Mouse (Mus musculus) CH12.LX (cell line): ENCODE measurements around the gene Sec22b. TPM values are rescaled to one million over a fixed set of nuclear protein-coding genes. Genes with fewer than 3 reads are reported as not detected.

Experiments
- DNase-seq: peaks from one replicate; pipeline ENCODE4 v3.0.0-alpha.2; 2013; ENCODE audit errors: extremely low read depth
- H3K27ac ChIP-seq: 2 replicates; pipeline ENCODE4 v1.5.1; 2012; ENCODE audit warnings: low read depth, mild to moderate bottlenecking, control low read depth, moderate library complexity; ENCODE audit not compliant: insufficient read depth
- H3K27me3 ChIP-seq: replicated peaks from 2 replicates; pipeline ENCODE3; 2012; ENCODE audit warnings: inconsistent platforms
- H3K36me3 ChIP-seq, 2 experiments: replicated peaks in 1 of 2; 2 replicates each; pipeline versions ENCODE3 to v1.6.1; 2012; ENCODE audit warnings: inconsistent platforms in 1 of 2, low read length in 1 of 2, mild to moderate bottlenecking in 1 of 2, mixed read lengths in 1 of 2, moderate library complexity in 1 of 2; ENCODE audit not compliant: control insufficient read depth in 1 of 2, insufficient read depth in 1 of 2
- H3K4me1 ChIP-seq, 2 experiments: 2 replicates each; pipeline ENCODE4 v1.6.1; 2012; ENCODE audit warnings: inconsistent platforms in 1 of 2, moderate library complexity in 1 of 2; ENCODE audit not compliant: insufficient read depth in 2 of 2, control insufficient read depth in 1 of 2
- H3K4me2 ChIP-seq: 2 replicates; pipeline ENCODE4 v1.6.1; 2012; ENCODE audit warnings: low read depth, mild to moderate bottlenecking, control low read depth; ENCODE audit not compliant: poor library complexity, insufficient read depth, severe bottlenecking
- H3K4me3 ChIP-seq, 3 experiments: fragments of 150-350 bp in 1 of 3; sonication (generic) in 1 of 3; replicated peaks in 1 of 3; 2 replicates each; pipeline versions ENCODE3 to v1.5.1; 2011 to 2012; ENCODE audit warnings: low read depth in 2 of 3, low read length in 2 of 3, mild to moderate bottlenecking in 2 of 3, moderate library complexity in 2 of 3, control low read depth in 1 of 3, improper control_type of control experiment in 1 of 3, inconsistent platforms in 1 of 3, mixed read lengths in 1 of 3; ENCODE audit not compliant: poor library complexity in 1 of 3
- H3K79me2 ChIP-seq: replicated peaks from 2 replicates; pipeline ENCODE4 v1.6.1; 2012; ENCODE audit warnings: mild to moderate bottlenecking, moderate library complexity; ENCODE audit not compliant: control insufficient read depth, poor library complexity, insufficient read depth, severe bottlenecking; ENCODE audit errors: extremely low read depth
- H3K9ac ChIP-seq: 2 replicates; pipeline ENCODE4 v1.6.1; 2012; ENCODE audit warnings: low read depth, mild to moderate bottlenecking, control low read depth, moderate library complexity; ENCODE audit not compliant: insufficient read depth
- H3K9me3 ChIP-seq: replicated peaks from 2 replicates; pipeline ENCODE3; 2012; ENCODE audit warnings: low read length, inconsistent platforms, mixed read lengths
- E2F4 ChIP-seq: IDR thresholded peaks from 2 replicates; pipeline ENCODE4 v1.6.1; 2011; ENCODE audit warnings: low read depth, low read length, improper control_type of control experiment; ENCODE audit not compliant: insufficient replicate concordance
- GABPA ChIP-seq: IDR thresholded peaks from 2 replicates; pipeline ENCODE4 v1.6.1; 2012; ENCODE audit warnings: low read depth, low read length, improper control_type of control experiment, inconsistent platforms; ENCODE audit not compliant: insufficient replicate concordance
- JUN ChIP-seq: IDR thresholded peaks from 2 replicates; pipeline ENCODE4 v1.6.1; 2011; ENCODE audit warnings: low read depth, mild to moderate bottlenecking, low read length, improper control_type of control experiment, moderate library complexity; ENCODE audit not compliant: insufficient read depth
- NRF1 ChIP-seq: IDR thresholded peaks from 2 replicates; pipeline ENCODE4 v1.6.1; 2014; ENCODE audit warnings: low read depth, mild to moderate bottlenecking, inconsistent platforms, low read length, improper control_type of control experiment, moderate library complexity
- PAX5 ChIP-seq: IDR thresholded peaks from 2 replicates; pipeline ENCODE4 v1.6.1; 2012; ENCODE audit warnings: low read length, inconsistent platforms, mixed read lengths
- RCOR1 ChIP-seq: conservative IDR thresholded peaks from 2 replicates; pipeline ENCODE4 v1.6.1; 2012; ENCODE audit warnings: low read depth, mild to moderate bottlenecking, inconsistent platforms, low read length, improper control_type of control experiment
- SIN3A ChIP-seq: IDR thresholded peaks from 2 replicates; pipeline ENCODE4 v1.6.1; 2012; ENCODE audit warnings: low read length, improper control_type of control experiment, inconsistent platforms
- SMC3 ChIP-seq: IDR thresholded peaks from 2 replicates; pipeline ENCODE4 v1.6.1; 2011; ENCODE audit warnings: low read depth, low read length, improper control_type of control experiment
- TBP ChIP-seq: conservative IDR thresholded peaks from 2 replicates; pipeline ENCODE4 v1.6.1; 2011; ENCODE audit warnings: low read depth, low read length, improper control_type of control experiment
- USF1 ChIP-seq: IDR thresholded peaks from 2 replicates; pipeline ENCODE4 v1.6.1; 2014; ENCODE audit warnings: low read depth, mild to moderate bottlenecking, inconsistent platforms, low read length, improper control_type of control experiment
- ZKSCAN1 ChIP-seq: IDR thresholded peaks from 2 replicates; pipeline ENCODE4 v1.6.1; 2012; ENCODE audit warnings: low read depth, inconsistent platforms, low read length, improper control_type of control experiment, borderline replicate concordance
- ZMIZ1 ChIP-seq: IDR thresholded peaks from 2 replicates; pipeline ENCODE4 v1.6.1; 2012; ENCODE audit warnings: low read depth, mild to moderate bottlenecking, inconsistent platforms, low read length, improper control_type of control experiment
- dilution Hi-C: fragments of 300-500 bp; cut with MboI; formaldehyde crosslinking; loops from 2 replicates; pipeline ENCODE4 v1.14.3; 2020; ENCODE audit warnings: low sequenced_read_pairs; ENCODE audit not compliant: extremely low pct_unique_long_range_greater_than_20kb, extremely low pct_ligation_motif_present
- in situ Hi-C: fragments of 300-500 bp; cut with MboI; formaldehyde crosslinking; loops from 3 replicates; pipeline ENCODE4 v1.14.3; 2019; ENCODE audit warnings: low sequenced_read_pairs, low pct_ligation_motif_present, low pct_unique_long_range_greater_than_20kb, mixed read lengths
- polyA plus RNA-seq: library from polyadenylated mRNA; unstranded; fragments of >175 nt; gene quantifications from 2 replicates; pipeline ENCODE4 v1.2.1, GENCODE M21; 2012; ENCODE audit warnings: low read depth; ENCODE audit not compliant: insufficient read length
- total RNA-seq, 2 experiments: library from RNA; depleted of rRNA; stranded (reverse); fragments of 300-350 nt in 1 of 2; fragments of >200 nt in 1 of 2; gene quantifications; 2 replicates each; pipeline ENCODE4 v1.2.3; 2012 to 2014

The Sec22b gene
- total and polyA plus RNA-seq, 3 experiments = 42.6 to 82.8 (median 82.4) TPM

GRCm38 (mm10) chr3:97939626-97940510 is 38.9 kb downstream of the Sec22b start:
- in situ Hi-C loops = no loop called here
- no peak overlapping the region for H3K9ac ChIP-seq
- no peak for TF ChIP-seq RCOR1
- peaks cover 0 to 19% of the 10 kb centered on the region in 2 experiments; a peak in 2 of 4 replicates for H3K4me1 ChIP-seq
- no peaks in the 10 kb centered on the region for H3K79me2 ChIP-seq
- dilution Hi-C loops = no loop called here
- no peak overlapping the region for H3K4me3 ChIP-seq
- H3K27ac ChIP-seq = no peak overlapping the region
- H3K36me3 ChIP-seq = no peaks in the 10 kb centered on the region
- H3K9me3 ChIP-seq = peaks cover 5% of the 10 kb centered on the region
- no peak for DNase-seq
- H3K4me2 ChIP-seq = no peak overlapping the region
- peaks cover 8% of the 10 kb centered on the region for H3K27me3 ChIP-seq

GRCm38 (mm10) chr3:97940511-97941204 is 39.7 kb downstream of the Sec22b start:
- peaks cover 0 to 20% of the 10 kb centered on the region in 2 experiments; a peak in 2 of 4 replicates for H3K4me1 ChIP-seq
- no peak overlapping the region for H3K9ac ChIP-seq
- no peak overlapping the region for H3K4me3 ChIP-seq
- peaks cover 8% of the 10 kb centered on the region for H3K27me3 ChIP-seq
- peaks cover 5% of the 10 kb centered on the region for H3K9me3 ChIP-seq
- no peaks in the 10 kb centered on the region for H3K36me3 ChIP-seq
- dilution Hi-C loops = no loop called here
- no peak overlapping the region for H3K4me2 ChIP-seq
- no peak for DNase-seq
- H3K27ac ChIP-seq = no peak overlapping the region
- TF ChIP-seq E2F4 = no peak
- TF ChIP-seq ZKSCAN1 = no peak
- no peak for TF ChIP-seq USF1
- TF ChIP-seq JUN = no peak
- TF ChIP-seq NRF1 = no peak
- TF ChIP-seq ZMIZ1 = no peak
- TF ChIP-seq SIN3A = no peak
- TF ChIP-seq TBP = no peak
- TF ChIP-seq GABPA = no peak
- TF ChIP-seq PAX5 = no peak
- no peak for TF ChIP-seq SMC3
- TF ChIP-seq, all 38 proteins: peak for 0
- in situ Hi-C loops = no loop called here
- no peaks in the 10 kb centered on the region for H3K79me2 ChIP-seq
